Mouse (Mus musculus) layer of hippocampus, postnatal 25 days (tissue): ENCODE measurements around the gene Ccser1. TPM values are rescaled to one million over a fixed set of nuclear protein-coding genes. Genes with fewer than 3 reads are reported as not detected.

Experiments used
- DNase-seq, 2 experiments: peaks; one replicate each; pipeline ENCODE4 v3.0.0; 2022; ENCODE audit warnings: mixed read lengths in 2 of 2, low spot score in 1 of 2; ENCODE audit errors: extremely low spot score in 1 of 2
- total RNA-seq, 2 experiments: library from RNA; stranded (reverse); gene quantifications; 2 replicates each; pipeline ENCODE4 v1.2.3; 2021

Ccser1 gene
- total RNA-seq, 2 experiments from 2014 or later: 28.9 to 41.0 TPM

DNA sequence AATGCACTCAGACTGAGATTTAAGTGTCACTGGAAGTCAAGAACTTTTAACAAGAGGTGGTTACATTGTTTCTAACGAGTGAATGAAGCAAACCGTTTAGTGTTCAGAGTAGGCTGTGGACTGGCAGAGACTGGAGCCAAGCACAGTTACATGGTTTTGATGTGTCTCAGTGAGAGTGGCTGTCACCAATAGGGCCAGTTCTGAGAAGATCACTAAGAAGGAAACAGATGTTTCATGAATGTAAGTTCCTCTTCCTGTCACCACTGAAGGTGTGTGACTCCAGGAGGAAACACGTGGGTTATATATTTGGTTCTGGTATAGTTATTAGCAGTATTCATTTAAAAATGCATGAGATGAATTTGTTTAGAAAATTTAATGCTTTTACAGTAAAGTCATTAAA is 112.8 kb downstream of the Ccser1 start:
- DNase-seq: no peak

DNA sequence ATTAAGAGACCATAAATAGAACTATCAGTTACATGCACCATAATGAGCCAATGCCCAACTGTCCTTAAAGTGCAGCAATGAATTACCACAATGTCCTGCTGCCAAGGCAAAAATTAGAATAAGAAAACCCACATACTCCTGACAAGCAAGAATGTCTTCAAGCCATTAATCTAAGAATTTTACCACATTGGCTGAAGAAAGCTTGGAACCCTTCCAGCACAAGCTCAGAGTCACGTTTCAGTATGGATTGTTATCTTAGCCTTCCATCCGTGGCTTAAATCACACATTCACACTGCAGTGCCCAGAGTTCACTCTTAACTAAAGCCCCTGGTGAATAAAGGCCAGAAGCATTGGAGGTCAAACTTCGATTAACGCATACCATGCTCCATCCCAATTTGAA is 115.4 kb downstream of the Ccser1 start:
- no peak for DNase-seq

DNA sequence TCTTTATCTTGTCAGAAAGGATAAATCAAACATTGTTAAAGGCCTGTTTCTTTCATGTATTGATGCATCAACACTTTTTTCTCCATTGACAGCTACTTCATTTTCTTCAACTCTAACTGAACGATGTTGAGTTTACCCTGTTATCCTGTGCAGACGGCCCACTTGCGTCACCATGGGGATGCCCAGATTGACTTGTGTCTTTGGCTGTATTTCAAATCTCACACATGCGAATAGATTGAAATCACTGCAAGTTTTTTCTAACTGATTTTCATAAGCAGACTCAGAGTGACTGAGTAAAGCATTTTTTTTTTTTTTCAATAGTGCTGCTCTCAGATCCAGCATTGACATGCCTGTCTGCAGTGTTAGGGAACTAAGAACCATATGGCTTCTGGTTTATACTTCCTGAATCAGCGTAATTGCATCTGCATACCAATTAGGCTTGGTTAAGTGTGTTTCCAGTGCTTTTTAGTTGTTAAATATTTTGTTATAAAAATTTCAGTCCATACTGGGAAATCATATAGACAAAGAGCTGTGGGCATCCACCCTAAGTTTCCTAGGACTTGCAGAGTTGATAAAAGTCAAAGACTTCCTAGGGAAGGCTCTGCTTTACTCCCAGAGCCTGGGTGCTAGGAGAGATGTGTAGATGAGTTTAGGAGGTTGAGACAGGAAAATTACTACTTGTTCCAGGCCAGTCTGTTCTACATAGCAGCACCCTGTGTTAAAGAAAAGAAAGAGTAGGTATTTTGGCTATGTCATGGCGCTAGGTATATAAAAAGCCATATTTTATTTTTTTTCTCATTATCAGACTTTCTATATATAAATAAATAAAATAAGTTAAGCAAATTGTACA is 116.3 kb downstream of the Ccser1 start:
- DNase-seq: no peak

DNA sequence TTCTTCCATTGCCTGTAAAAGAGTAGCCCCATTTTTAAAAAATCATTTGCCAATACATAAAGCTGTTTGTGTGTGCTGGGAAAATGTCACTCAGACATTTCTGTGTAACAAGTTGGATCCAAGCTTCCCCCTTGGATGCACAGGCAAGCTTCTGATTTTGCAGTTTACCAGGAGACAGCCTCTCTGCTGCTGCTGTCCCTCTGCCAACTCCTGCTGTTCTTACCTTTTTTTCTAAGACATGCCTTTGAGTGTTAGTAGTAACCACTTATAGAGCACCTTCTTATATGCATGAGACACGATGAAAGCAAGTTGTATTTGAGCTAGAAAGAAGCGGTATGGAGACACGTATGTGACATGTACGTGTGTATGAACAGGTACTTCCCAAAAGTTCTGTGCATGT is 120.3 kb downstream of the Ccser1 start:
- no peak for DNase-seq

DNA sequence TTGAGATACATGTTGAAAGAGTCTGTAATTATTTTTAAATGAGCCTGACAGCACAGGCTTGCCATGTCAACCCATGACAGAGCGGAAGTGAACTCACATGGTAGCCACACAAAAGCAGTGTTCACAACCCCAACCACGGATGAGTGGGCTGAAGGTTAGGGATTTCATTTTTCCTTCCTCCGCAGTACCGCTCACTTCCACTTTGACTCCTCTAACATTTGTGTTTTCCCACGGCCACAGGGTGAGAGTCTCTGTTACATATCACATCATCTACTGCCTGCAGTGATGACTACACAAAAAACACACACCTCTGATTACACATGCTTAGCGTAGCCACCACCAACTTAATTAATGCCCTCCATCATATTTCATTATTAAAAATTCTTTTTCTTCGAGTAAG is 120.9 kb downstream of the Ccser1 start:
- no peak for DNase-seq

DNA sequence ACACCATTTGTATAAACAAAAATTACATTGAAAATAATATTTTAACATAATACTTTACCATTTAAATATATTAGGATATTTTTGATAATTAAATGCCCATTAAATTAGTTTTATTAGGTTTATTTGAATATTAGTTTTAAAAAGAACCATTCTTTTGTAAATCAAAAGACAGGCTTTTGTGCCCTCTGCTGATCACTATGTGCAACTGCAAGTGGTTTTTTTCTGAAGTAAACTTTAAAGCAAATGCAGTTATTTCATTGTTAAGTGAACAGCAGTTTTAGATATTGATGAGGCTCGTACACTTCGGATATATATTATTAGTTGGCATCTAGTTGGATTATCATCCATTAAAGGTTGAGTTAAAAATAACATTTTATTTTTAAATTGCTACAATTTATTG is 121.5 kb downstream of the Ccser1 start:
- no peak for DNase-seq

DNA sequence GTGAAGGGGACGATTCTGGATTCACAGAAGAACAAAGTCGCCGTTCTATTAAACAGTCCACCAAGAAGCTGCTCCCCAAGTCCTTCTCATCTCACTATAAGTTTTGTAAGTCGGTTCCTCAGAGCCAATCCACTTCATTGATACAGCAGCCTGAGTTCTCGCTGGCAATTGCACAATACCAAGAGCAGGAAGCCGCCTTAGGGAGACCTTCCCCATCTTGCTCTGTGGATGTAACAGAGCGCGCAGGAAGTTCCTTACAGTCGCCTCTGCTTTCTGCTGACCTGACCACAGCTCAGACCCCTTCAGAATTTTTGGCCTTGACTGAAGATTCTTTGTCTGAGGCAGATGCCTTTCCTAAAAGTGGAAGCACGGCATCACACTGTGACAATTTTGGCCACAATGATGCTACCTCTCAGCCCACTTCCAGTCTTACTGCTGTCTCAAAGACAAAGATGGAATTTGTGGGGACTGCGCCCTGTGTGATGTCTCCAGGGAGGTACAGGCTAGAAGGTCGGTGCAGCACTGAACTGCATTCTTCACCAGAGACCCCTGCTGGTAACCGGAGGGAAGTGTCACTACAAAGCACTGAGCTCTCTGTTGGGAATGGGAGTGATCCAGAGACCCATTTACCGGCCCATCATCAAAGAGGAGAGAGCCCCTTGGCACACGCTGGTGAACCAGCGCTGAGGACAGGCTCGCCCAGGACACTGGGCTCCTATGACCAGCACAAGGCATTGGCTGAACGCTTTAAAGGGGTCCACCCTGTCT is 131.4 kb downstream of the Ccser1 start:
- DNase-seq: no peak

DNA sequence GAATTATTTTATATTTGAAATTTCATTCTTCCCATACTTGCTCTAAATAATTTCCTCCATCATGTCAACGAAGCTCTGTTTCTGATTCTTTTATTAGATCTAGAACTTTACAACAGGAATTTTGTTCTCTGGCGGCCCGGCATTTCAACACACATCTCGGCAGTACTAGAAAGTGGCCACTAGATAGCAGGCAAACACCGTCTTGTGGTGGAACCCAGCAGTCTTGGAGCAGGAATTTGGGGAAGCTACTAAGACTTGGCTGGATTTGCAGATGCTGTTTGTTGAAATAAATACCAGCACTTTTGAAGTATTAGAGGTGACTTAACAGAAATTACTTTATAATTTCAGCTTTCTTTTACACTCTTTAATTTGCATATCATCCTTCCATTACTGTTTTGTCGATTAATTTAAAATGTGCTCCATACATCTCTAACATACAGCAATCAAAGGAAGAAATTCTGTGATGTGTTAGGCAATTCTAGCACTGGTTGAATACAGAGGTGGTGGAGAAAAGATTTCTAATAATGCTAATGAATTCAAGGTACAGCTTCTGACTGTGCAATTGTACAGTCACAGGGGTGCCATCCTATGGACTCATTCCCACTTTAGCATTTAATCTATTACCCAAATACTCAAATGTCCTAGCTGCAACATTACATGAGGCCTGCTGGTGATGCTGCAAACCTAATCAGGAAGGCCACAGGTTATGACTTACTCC is 135.9 kb downstream of the Ccser1 start:
- DNase-seq: peak in 1 of 2 experiments; percentile 48

DNA sequence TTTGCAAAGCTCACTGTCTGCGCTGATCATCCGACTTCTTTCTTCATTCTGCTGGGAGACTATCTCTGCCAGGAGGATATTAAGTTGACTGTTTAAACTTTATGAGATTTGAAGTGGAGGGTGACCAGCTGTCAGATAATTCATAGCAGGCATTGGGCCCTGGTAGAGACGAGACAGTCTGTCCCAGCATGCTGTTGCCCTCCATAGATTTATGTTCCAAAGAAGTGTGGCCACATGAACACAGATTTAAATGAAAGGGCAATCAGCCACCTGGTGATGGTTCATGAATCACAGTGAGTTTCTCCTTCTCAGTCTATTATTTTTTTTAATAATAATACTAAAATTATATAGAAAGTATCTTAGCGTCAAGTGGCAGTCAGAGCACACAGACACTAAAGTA is 140.7 kb downstream of the Ccser1 start:
- no peak for DNase-seq

DNA sequence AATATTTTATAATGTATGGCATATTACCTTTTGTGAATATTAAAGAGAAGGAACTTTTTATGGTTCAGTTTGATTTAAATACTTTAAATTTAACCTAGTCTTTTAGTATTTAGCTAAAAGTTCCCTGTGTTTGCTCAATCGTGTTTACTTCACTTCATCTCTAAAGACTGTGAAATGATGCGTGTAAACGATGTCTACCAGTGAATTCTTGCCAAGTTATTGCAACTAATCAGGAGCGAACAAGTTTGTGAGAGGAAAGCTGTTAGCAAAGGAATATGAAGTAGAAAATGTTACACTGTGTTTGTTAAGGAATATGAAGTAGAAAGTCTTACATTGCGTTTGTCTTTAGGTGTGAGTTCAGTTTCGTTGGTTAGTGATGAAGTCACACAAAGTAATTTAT is 142.2 kb downstream of the Ccser1 start:
- DNase-seq: no peak

DNA sequence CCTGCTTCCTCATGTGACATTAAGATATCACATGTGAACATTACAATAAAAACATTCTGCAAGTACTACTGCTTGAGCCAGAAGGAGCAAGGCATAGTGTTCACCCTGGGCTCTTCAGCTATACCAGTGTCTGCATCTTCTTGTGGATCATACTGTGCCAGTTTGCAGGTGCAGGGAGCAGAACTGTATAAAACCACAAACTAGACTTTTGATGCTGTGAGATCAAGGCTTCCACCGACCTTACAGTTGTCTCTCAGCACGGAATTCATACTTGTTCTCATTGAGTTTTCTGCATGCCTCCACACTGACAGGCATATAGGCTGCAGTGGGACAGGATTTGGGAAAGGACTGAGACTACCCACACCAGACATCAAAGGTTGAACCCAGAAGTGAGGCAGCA is 146.0 kb downstream of the Ccser1 start:
- DNase-seq: no peak

DNA sequence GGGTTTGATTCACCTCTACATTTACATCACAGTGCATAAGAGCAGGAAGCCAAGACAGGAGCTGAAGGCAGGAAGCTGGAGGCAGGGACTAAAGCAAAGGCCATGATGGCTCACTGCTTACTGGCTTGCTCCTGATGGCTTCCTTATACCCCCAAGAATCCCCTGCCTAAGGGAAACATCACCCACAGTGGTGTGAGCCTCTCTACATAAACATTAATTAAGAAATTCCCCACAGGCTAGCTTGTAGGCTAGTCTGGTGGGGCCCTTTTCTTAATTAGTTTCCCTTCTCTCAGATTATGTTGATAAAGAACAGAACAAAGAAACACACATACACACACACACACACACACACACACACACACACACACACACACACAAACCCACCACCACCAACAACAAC is 148.9 kb downstream of the Ccser1 start:
- no peak for DNase-seq

DNA sequence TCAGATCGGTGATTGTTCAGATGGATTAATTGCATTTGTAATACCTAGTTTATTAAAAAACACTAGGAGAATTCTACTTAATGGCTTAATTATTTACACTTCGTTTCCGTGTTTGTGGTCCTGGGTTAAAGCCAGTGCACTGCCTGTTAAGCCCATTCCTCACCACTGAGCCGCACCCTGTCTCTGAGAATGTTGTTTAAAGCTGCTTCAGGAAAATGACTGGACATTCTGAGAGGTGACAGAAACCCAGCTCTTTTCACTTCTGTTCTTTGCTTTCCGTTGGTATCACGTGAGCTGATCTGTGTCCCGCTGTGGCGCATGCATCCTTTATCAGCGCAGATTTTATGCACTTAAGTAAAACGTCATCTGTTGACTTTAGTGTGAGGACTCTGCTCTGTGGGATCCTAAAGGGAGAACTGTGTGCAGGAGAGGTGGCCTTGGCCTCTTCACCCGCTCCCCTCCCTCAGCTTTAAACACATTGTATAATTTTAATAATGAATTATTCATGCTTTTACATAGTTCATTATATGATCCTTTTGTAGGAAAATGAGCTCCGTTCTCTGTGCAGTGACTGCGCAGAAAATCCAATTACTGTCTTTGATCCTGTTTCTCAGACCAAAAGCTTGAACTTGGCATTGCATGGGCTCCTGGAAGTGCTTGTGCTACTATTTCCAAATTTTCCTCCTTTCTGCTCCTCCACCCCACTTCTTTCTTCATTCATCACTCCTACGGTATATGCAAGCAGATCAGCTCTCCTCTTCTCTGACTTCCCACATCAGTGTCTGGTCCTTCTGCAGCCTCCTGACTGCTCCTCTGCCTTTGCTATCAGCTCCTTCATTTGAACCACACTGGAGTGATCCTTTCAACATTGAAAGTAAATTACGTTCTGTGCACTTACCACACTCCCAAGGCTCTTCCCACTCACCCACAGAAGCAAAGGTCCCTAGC is 149.7 kb downstream of the Ccser1 start:
- DNase-seq: no peak

DNA sequence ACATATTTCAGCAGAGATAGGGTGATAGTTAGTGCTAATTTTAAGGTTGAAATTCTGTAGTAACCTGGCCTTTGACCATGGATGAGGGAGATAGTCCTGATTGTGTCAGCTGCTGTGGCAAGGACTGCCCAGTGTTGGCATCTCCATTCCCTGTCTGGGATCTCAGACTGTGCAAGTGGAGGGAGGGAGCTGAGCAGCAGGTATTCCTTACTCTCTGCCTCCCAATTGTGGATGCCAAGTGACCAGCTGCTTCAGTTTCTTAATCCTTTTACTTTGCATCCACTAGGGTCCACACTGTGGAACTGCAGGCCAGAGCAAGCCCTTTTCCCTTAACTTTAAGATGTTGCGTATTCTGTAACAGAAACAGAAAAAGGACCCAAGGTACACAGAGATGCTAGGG is 154.3 kb downstream of the Ccser1 start:
- DNase-seq: no peak

DNA sequence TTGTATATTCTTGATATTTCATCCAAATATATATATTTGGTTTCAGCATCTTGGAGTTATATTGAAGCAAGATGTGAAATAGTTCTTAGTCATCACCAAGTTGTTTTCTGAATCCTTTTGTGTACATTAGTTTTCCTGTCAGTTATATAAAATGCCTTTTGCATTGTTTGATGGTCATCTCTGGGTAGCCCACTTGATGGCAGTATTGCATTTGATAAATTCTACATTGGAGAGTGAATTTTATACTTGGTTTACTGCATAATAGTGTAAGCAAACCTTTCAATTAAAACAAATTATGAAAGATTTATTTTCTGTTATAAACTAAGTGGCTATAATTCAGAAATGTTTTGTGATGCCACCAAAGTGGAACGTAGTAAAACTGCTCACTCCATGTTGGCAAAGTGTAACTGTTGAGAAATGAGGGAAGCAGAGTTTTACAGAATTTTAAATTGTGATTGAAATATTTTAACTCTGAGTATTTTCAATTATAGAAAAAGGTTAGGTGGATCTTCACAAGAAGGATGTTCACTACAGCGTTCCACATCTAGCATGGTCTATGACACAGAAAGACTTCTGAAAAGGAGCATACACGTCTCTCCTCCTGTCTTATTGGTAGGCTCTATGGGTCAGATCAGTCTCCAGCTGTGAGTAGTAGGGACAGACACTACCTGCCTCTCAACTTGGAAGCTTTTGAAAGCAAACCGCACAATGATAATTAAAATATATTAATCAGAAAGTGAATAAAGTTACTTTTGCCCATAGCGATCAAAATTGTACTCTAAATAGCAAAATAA is 167.1 kb downstream of the Ccser1 start:
- DNase-seq: peak in 1 of 2 experiments; percentile 11

DNA sequence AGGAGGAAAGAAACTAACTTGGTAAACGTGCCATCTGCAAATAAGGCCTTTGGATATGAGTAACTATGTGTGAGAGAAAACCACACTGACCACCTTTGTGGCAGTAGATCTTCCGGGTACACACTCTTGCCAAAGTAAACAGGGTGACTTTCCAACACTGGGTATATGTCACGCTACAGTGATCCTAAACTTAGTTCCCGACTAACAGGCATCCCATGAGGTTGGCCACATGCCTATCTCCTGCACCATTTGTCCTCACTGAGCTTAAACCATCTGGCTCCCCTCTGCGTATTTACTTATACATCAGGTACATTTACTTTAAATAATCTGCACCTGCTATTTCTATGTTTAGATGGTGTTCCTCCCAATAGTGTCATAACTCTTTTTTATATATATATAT is 183.6 kb downstream of the Ccser1 start:
- no peak for DNase-seq

DNA sequence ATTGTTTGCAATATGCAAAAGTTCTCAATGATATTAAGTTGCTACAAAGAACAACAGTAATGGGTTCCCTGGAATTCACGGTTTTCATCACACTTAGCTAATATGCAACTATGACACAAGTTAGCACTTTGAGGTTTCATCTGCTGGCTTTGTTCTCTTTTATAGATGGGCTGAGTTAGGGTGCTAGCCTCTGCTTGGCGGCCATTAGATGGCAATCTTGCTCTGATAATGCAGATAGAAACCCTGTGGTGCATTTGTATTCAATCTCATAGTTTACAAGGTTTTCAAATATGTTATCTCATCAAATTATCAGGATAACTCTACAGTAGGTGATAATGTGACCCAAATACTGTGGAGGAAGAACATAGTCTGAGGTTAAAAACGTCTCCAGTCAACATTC is 202.4 kb downstream of the Ccser1 start:
- DNase-seq: no peak

DNA sequence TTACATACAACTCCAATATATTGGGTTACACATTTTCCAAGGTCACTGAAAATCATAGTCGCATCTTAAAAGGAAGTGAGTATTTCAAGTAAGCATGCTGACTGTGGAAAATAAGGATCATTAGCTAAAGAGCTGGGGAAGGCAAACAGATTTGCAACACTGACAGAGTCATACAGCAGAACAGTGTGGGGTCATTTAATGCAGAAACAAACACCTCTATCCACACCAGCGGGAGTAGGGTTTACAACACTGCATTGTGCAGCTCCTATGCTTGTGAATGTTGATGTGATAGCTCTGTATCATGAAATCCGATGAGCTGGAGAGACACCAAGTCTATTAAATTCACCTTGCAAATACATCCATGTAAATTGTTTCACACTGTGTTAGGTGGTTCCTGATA is 202.9 kb downstream of the Ccser1 start:
- no peak for DNase-seq

DNA sequence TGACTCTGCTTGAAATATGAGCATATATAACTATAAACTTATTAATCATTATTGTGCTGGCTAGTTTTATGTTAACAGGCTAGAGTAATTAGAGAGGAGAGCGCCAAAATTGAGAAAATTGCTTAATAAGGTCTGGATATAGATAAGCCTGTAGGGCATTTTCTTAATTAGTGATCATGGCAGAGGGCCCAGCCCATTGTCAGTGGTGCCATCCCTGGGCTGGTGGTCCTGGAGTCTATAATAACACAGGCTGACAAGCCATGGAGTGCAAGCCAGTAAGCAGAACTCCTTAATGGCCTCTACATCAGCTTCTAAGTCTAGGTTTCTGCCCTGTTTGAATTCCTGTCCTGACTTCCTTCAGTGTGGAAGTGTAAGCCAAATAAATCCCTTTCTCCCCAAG is 206.9 kb downstream of the Ccser1 start:
- DNase-seq: no peak
